Comparison of ENCODE assay signal across 9 mouse cellular contexts in genomic region chr10:81385603-81386306, GRCm38 (mm10). TPM values are rescaled to one million over a fixed set of nuclear protein-coding genes. Genes with fewer than 3 reads are reported as not detected.
DNase-seq lines count a peak whose midpoint lies in the region; ATAC-seq and TF ChIP-seq lines count a peak whose summit lies in the region.
"Had no signal": no experiment of that assay in that cellular context is flagged by ENCODE, and none has a peak within 500 bp of the region (broad histone marks: within the 10 kb centered on the region; RNA-seq: fewer than 3 reads in every experiment).

No protein-coding gene starts in this region.

- peak overlapping the region in 2 of 3 experiments; percentile 87 to 96 for H3K4me3 ChIP-seq in CH12.LX (replicated peaks in 1 of 3; ENCODE audit: low read depth in 2 of 3, low read length in 2 of 3, poor library complexity in 1 of 3)
- peak overlapping the region; percentile 90; the same call in 1 of the 2 replicates for H3K4me3 ChIP-seq in forebrain, embryonic 11.5 days (ENCODE audit: low read depth, low read length)
- H3K4me3 ChIP-seq in liver, embryonic 14.5 days (ENCODE audit: insufficient read depth in 1 of 2, low read depth in 2 of 2, low read length in 2 of 2): peak overlapping the region; percentile 87 to 98; a peak in 3 of 4 replicates

- in situ Hi-C loops in CH12.LX (cut with MboI; ENCODE audit: low pct_ligation_motif_present, low pct_unique_long_range_greater_than_20kb, low sequenced_read_pairs): no loop called here

- intact Hi-C loops in heart, postnatal 36 days (cut with DNase I): loop anchor here (10.0 kb wide), 1 partner anchor 159 kb away; the partner anchor contains the start of gene Gna11

- TF ChIP-seq CTCF in CH12.LX (conservative IDR thresholded peaks at IDR 0.05 in 1 of 2, IDR thresholded peaks at IDR 0.05 in 1 of 2; ENCODE audit: low read depth in 2 of 2, low read length in 2 of 2): no peak
- no peak for TF ChIP-seq CTCF in liver, embryonic 14.5 days (IDR thresholded peaks at IDR 0.05; ENCODE audit: low read depth)

- peak overlapping the region; percentile 84; the same call in 1 of the 2 replicates for H3K9ac ChIP-seq in CH12.LX (ENCODE audit: insufficient read depth, low read depth)
- no peak overlapping the region for H3K9ac ChIP-seq in forebrain, embryonic 11.5 days (ENCODE audit: low read length)
- peak overlapping the region; percentile 92; the same call in 1 of the 2 replicates for H3K9ac ChIP-seq in liver, embryonic 14.5 days (replicated peaks)

- H3K9me3 ChIP-seq in CH12.LX (replicated peaks; ENCODE audit: low read length): no peaks in the 10 kb centered on the region
- H3K9me3 ChIP-seq in forebrain, embryonic 11.5 days (ENCODE audit: control insufficient read depth, low read length): no peaks in the 10 kb centered on the region
- H3K9me3 ChIP-seq in liver, embryonic 14.5 days (ENCODE audit: control insufficient read depth, low read length): no peaks in the 10 kb centered on the region

- WGBS in forebrain, embryonic 11.5 days: 87% methylated on average over 22 of the region's 22 CpGs
- WGBS in liver, embryonic 14.5 days (ENCODE audit: insufficient replicate concordance): 62% methylated on average over 22 of the region's 22 CpGs

- no peak for TF ChIP-seq RAD21 in CH12.LX (IDR thresholded peaks at IDR 0.05; ENCODE audit: low read depth, low read length)

- peak overlapping the region; percentile 64 for H3K4me2 ChIP-seq in CH12.LX (ENCODE audit: insufficient read depth, low read depth, poor library complexity, severe bottlenecking)
- H3K4me2 ChIP-seq in forebrain, embryonic 11.5 days (ENCODE audit: low read depth, low read length, severe bottlenecking): peak overlapping the region; percentile 94
- peak overlapping the region; percentile 93 for H3K4me2 ChIP-seq in liver, embryonic 14.5 days (ENCODE audit: low read depth)

- no peak overlapping the region for H3K27ac ChIP-seq in CH12.LX (ENCODE audit: insufficient read depth, low read depth)
- no peak overlapping the region for H3K27ac ChIP-seq in forebrain, embryonic 11.5 days (ENCODE audit: low read depth, low read length)
- no peak overlapping the region for H3K27ac ChIP-seq in liver, embryonic 14.5 days

- H3K36me3 ChIP-seq in CH12.LX (replicated peaks in 1 of 2; ENCODE audit: control insufficient read depth in 1 of 2, insufficient read depth in 1 of 2, low read length in 1 of 2): peaks cover 46 to 51% of the 10 kb centered on the region in 2 experiments
- H3K36me3 ChIP-seq in forebrain, embryonic 11.5 days (ENCODE audit: control insufficient read depth, insufficient read depth, low read length): peaks cover 2% of the 10 kb centered on the region; the same call in 1 of the 2 replicates
- H3K36me3 ChIP-seq in liver, embryonic 14.5 days (replicated peaks; ENCODE audit: control insufficient read depth, insufficient read depth, low read depth): peaks cover 11% of the 10 kb centered on the region

- dilution Hi-C loops in CH12.LX (cut with MboI; ENCODE audit: extremely low pct_ligation_motif_present, extremely low pct_unique_long_range_greater_than_20kb, low sequenced_read_pairs): no loop called here

- no peaks in the 10 kb centered on the region for H3K27me3 ChIP-seq in CH12.LX (replicated peaks)
- no peaks in the 10 kb centered on the region for H3K27me3 ChIP-seq in forebrain, embryonic 11.5 days (ENCODE audit: control insufficient read depth, insufficient read depth, low read length)
- no peaks in the 10 kb centered on the region for H3K27me3 ChIP-seq in liver, embryonic 14.5 days (ENCODE audit: control insufficient read depth, insufficient read depth, low read length)

- no peak for ATAC-seq in forebrain, embryonic 11.5 days (replicated peaks; ENCODE audit: low FRiP score)
- ATAC-seq in liver, embryonic 14.5 days (ENCODE audit: insufficient read depth): no peak
- ATAC-seq in activated CD4-positive, CD25-positive, alpha-beta regulatory T cell, adult 4 months: no peak
- no peak for ATAC-seq in erythroid progenitor cell, adult 5-6 weeks (replicated peaks; ENCODE audit: low FRiP score, poor library complexity, severe bottlenecking)

- no peak for TF ChIP-seq POLR2A in CH12.LX (IDR thresholded peaks at IDR 0.05; ENCODE audit: low read depth, low read length)

- peaks cover 6 to 14% of the 10 kb centered on the region in 2 experiments for H3K4me1 ChIP-seq in CH12.LX (ENCODE audit: control insufficient read depth in 1 of 2, insufficient read depth in 2 of 2)
- H3K4me1 ChIP-seq in forebrain, embryonic 11.5 days (replicated peaks; ENCODE audit: control insufficient read depth, insufficient read depth, low read length): peaks cover 7% of the 10 kb centered on the region
- peaks cover 30 to 32% of the 10 kb centered on the region in 2 experiments for H3K4me1 ChIP-seq in liver, embryonic 14.5 days (replicated peaks; ENCODE audit: control insufficient read depth in 2 of 2, insufficient read depth in 2 of 2, low read length in 1 of 2)

- no peak for TF ChIP-seq EP300 in CH12.LX (IDR thresholded peaks at IDR 0.05; ENCODE audit: low read length)
- no peak for TF ChIP-seq EP300 in liver, embryonic 14.5 days (IDR thresholded peaks at IDR 0.05; ENCODE audit: low read depth)

- H3K79me2 ChIP-seq in CH12.LX (replicated peaks; ENCODE audit: control insufficient read depth, extremely low read depth, insufficient read depth, poor library complexity, severe bottlenecking): peaks cover 19% of the 10 kb centered on the region

- peak; percentile 94 for DNase-seq in heart, adult 11 months
- no peak for DNase-seq in heart, postnatal 36 days
- DNase-seq in CH12.LX (ENCODE audit: extremely low read depth): peak; percentile 47
- no peak for DNase-seq in forebrain, embryonic 11.5 days (ENCODE audit: low spot score)
- DNase-seq in liver, embryonic 14.5 days (ENCODE audit: low read depth in 3 of 3, low spot score in 3 of 3): no peak
- DNase-seq in layer of hippocampus, postnatal 36 days: no peak
- DNase-seq: thymus, postnatal 4 days had no signal

RNA-seq across cellular contexts. Expression of gene Gm48551, which starts 1.5 kb away (rescaled TPM):
- total RNA-seq in heart, postnatal 36 days (2021): 1 to 10 TPM; 1.1 to 2.0 TPM
- total RNA-seq in CH12.LX (2012; rRNA removed) (1.2 and 1.5 TPM in 2 replicates), CH12.LX (2014; rRNA removed) (0.96 and 1.0 TPM in 2 replicates)
- polyA plus RNA-seq in CH12.LX (2012; ENCODE audit: insufficient read length, low read depth): 3.2 and 3.4 TPM in 2 replicates
- 3.0 and 3.5 TPM in 2 replicates for polyA plus RNA-seq in forebrain, embryonic 11.5 days (2014; fragmentation: Nextera tagmentation; extraction: Ambion mirVana)
- 1.0 and 1.7 TPM in 2 replicates for polyA plus RNA-seq in liver, embryonic 14.5 days (2012; rRNA removed)
- 0.37 and 0.47 TPM in 2 replicates for polyA plus RNA-seq in liver, embryonic 14.5 days (2014; fragmentation: Nextera tagmentation; extraction: Ambion mirVana)
- 1 to 10 TPM; 4.0 to 6.6 TPM for total RNA-seq in layer of hippocampus, postnatal 36 days (2021)
- polyA plus RNA-seq in activated CD4-positive, CD25-positive, alpha-beta regulatory T cell, adult 4 months (2017; shearing (Covaris generic)): 1 to 10 TPM; 1.1 to 1.2 TPM
- 2.1 and 4.3 TPM in 2 replicates for total RNA-seq in erythroid progenitor cell, adult 5-6 weeks (2015; ENCODE audit: low replicate concordance)
- not detected in 2 replicates for total RNA-seq in erythroid progenitor cell, adult 5-6 weeks (2017; ENCODE audit: low replicate concordance)

RNA-seq across cellular contexts. Expression of gene Dohh, which starts 1.5 kb away (rescaled TPM):
- total RNA-seq in heart, postnatal 36 days (2021): 10 to 100 TPM; 50.3 to 52.2 TPM
- total RNA-seq in CH12.LX (2012; rRNA removed) (131 and 143 TPM in 2 replicates), CH12.LX (2014; rRNA removed) (81.7 and 83.0 TPM in 2 replicates)
- polyA plus RNA-seq in CH12.LX (2012; ENCODE audit: insufficient read length, low read depth): 78.2 and 93.5 TPM in 2 replicates
- 61.0 and 66.3 TPM in 2 replicates for polyA plus RNA-seq in forebrain, embryonic 11.5 days (2014; fragmentation: Nextera tagmentation; extraction: Ambion mirVana)
- 29.8 and 32.2 TPM in 2 replicates for polyA plus RNA-seq in liver, embryonic 14.5 days (2012; rRNA removed)
- polyA plus RNA-seq in liver, embryonic 14.5 days (2014; fragmentation: Nextera tagmentation; extraction: Ambion mirVana): 35.0 and 39.7 TPM in 2 replicates
- 10 to 100 TPM; 72.5 to 76.9 TPM for total RNA-seq in layer of hippocampus, postnatal 36 days (2021)
- 10 to 100 TPM; 12.7 to 13.7 TPM for polyA plus RNA-seq in activated CD4-positive, CD25-positive, alpha-beta regulatory T cell, adult 4 months (2017; shearing (Covaris generic))
- 8.8 TPM in 1 of 2 replicates, not detected in the other for total RNA-seq in erythroid progenitor cell, adult 5-6 weeks (2015; ENCODE audit: low replicate concordance)
- 4.0 and 17.2 TPM in 2 replicates for total RNA-seq in erythroid progenitor cell, adult 5-6 weeks (2017; ENCODE audit: low replicate concordance)

RNA-seq across cellular contexts. Expression of gene Gm48552, which starts 3.0 kb away (rescaled TPM):
- total RNA-seq in heart, postnatal 36 days (2021): under 1 TPM in 1 of 2 experiments, not detected in 1; 0.62 TPM
- total RNA-seq in CH12.LX (2012; rRNA removed) (0.29 and 1.1 TPM in 2 replicates), CH12.LX (2014; rRNA removed) (0.65 and 0.98 TPM in 2 replicates)
- polyA plus RNA-seq in CH12.LX (2012; ENCODE audit: insufficient read length, low read depth): 0.46 and 1.2 TPM in 2 replicates
- 1.1 and 3.0 TPM in 2 replicates for polyA plus RNA-seq in forebrain, embryonic 11.5 days (2014; fragmentation: Nextera tagmentation; extraction: Ambion mirVana)
- polyA plus RNA-seq in liver, embryonic 14.5 days (2012; rRNA removed): 0.78 and 0.90 TPM in 2 replicates
- polyA plus RNA-seq in liver, embryonic 14.5 days (2014; fragmentation: Nextera tagmentation; extraction: Ambion mirVana): 0.21 and 0.36 TPM in 2 replicates
- total RNA-seq in layer of hippocampus, postnatal 36 days (2021): 1 to 10 TPM; 4.5 to 7.1 TPM
- 1 to 10 TPM in 1 of 2 experiments, not detected in 1; 1.4 TPM for polyA plus RNA-seq in activated CD4-positive, CD25-positive, alpha-beta regulatory T cell, adult 4 months (2017; shearing (Covaris generic))
- total RNA-seq in erythroid progenitor cell, adult 5-6 weeks (2015; ENCODE audit: low replicate concordance): not detected in 2 replicates
- not detected in 2 replicates for total RNA-seq in erythroid progenitor cell, adult 5-6 weeks (2017; ENCODE audit: low replicate concordance)

RNA-seq across cellular contexts. Expression of gene Smim24, which starts 7.1 kb away (rescaled TPM):
- 1 to 10 TPM; 2.2 to 2.4 TPM for total RNA-seq in heart, postnatal 36 days (2021)
- 0.13 and 0.34 TPM in 2 replicates for total RNA-seq in CH12.LX (2012; rRNA removed)
- total RNA-seq in CH12.LX (2014; rRNA removed): not detected in 2 replicates
- polyA plus RNA-seq in CH12.LX (2012; ENCODE audit: insufficient read length, low read depth): 0.64 TPM in 1 of 2 replicates, not detected in the other
- 2.8 and 3.3 TPM in 2 replicates for polyA plus RNA-seq in forebrain, embryonic 11.5 days (2014; fragmentation: Nextera tagmentation; extraction: Ambion mirVana)
- polyA plus RNA-seq in liver, embryonic 14.5 days (2012; rRNA removed): 1.6 and 1.9 TPM in 2 replicates
- 1.7 and 1.8 TPM in 2 replicates for polyA plus RNA-seq in liver, embryonic 14.5 days (2014; fragmentation: Nextera tagmentation; extraction: Ambion mirVana)
- 1 to 10 TPM; 1.6 to 1.7 TPM for total RNA-seq in layer of hippocampus, postnatal 36 days (2021)
- polyA plus RNA-seq in activated CD4-positive, CD25-positive, alpha-beta regulatory T cell, adult 4 months (2017; shearing (Covaris generic)): 10 to 100 TPM in 1 of 2 experiments, 1 to 10 TPM in 1; 7.3 to 13.3 TPM
- total RNA-seq in erythroid progenitor cell, adult 5-6 weeks (2015; ENCODE audit: low replicate concordance): 5.4 and 7.5 TPM in 2 replicates
- 4.2 TPM in 1 of 2 replicates, not detected in the other for total RNA-seq in erythroid progenitor cell, adult 5-6 weeks (2017; ENCODE audit: low replicate concordance)

RNA-seq across cellular contexts. Expression of gene Fzr1, which starts 7.4 kb away (rescaled TPM):
- 10 to 100 TPM; 27.8 to 29.4 TPM for total RNA-seq in heart, postnatal 36 days (2021)
- total RNA-seq in CH12.LX (2012; rRNA removed) (38.8 and 44.5 TPM in 2 replicates), CH12.LX (2014; rRNA removed) (29.5 and 33.1 TPM in 2 replicates)
- polyA plus RNA-seq in CH12.LX (2012; ENCODE audit: insufficient read length, low read depth): 67.7 and 75.4 TPM in 2 replicates
- polyA plus RNA-seq in forebrain, embryonic 11.5 days (2014; fragmentation: Nextera tagmentation; extraction: Ambion mirVana): 132 and 144 TPM in 2 replicates
- 73.1 and 86.2 TPM in 2 replicates for polyA plus RNA-seq in liver, embryonic 14.5 days (2012; rRNA removed)
- 80.5 and 85.2 TPM in 2 replicates for polyA plus RNA-seq in liver, embryonic 14.5 days (2014; fragmentation: Nextera tagmentation; extraction: Ambion mirVana)
- 10 to 100 TPM; 61.5 to 68.9 TPM for total RNA-seq in layer of hippocampus, postnatal 36 days (2021)
- 10 to 100 TPM; 19.3 to 20.1 TPM for polyA plus RNA-seq in activated CD4-positive, CD25-positive, alpha-beta regulatory T cell, adult 4 months (2017; shearing (Covaris generic))
- 235 and 246 TPM in 2 replicates for total RNA-seq in erythroid progenitor cell, adult 5-6 weeks (2015; ENCODE audit: low replicate concordance)
- total RNA-seq in erythroid progenitor cell, adult 5-6 weeks (2017; ENCODE audit: low replicate concordance): 247 and 266 TPM in 2 replicates

Comparison
In these comparisons a context has a peak if more than half of its experiments do, and no peak if none do; other contexts are left out.
1. DNase-seq: peak in heart, adult 11 months (single experiment) and CH12.LX (single experiment); none in heart, postnatal 36 days (0 of 2), forebrain, embryonic 11.5 days (single experiment), liver, embryonic 14.5 days (0 of 3) and layer of hippocampus, postnatal 36 days (0 of 2).
2. Peak in every context shown above with its lines, with median percentiles within 50 percentile points of each other: H3K4me2 ChIP-seq and H3K4me3 ChIP-seq.